Mouse (Mus musculus) gastrocnemius, postnatal 36 days (tissue): ENCODE results near the gene Polr3h. TPM values are rescaled to one million over a fixed set of nuclear protein-coding genes. Genes with fewer than 3 reads are reported as not detected.

Experiments
- DNase-seq, 2 experiments: peaks; one replicate each; pipeline ENCODE4 v3.0.0; 2022
- intact Hi-C: fragments of 180-260 bp; cut with DNase I; formaldehyde crosslinking; loops from one replicate; pipeline ENCODE4 v1.15.1; 2025
- total RNA-seq, 2 experiments: library from RNA; stranded (reverse); gene quantifications; 2 replicates each; pipeline ENCODE4 v1.2.3; 2021

The Polr3h gene
- total RNA-seq, 2 experiments from 2014 or later: 7.7 TPM

DNA sequence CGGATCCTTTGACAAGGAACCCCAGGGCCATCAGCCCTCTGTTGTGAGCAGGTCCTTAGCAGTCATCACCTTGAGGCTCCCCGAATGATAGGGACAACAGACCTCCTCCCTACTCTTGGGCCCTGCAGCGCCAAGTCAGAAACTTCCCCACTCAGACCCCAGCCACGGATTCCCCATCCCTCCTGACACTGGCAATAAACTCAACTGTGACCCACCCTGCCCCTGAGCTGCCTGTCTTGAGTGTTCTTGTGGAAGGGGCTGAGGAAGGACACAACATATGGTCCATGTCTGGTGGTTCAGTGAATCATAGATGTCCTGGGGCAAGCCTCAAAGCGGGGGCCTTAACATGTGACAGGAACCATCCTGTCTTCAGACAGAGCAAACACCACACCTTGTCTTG lies 24.7 kb upstream of the Polr3h start:
- no peak for DNase-seq
- intact Hi-C loops: no loop called here

DNA sequence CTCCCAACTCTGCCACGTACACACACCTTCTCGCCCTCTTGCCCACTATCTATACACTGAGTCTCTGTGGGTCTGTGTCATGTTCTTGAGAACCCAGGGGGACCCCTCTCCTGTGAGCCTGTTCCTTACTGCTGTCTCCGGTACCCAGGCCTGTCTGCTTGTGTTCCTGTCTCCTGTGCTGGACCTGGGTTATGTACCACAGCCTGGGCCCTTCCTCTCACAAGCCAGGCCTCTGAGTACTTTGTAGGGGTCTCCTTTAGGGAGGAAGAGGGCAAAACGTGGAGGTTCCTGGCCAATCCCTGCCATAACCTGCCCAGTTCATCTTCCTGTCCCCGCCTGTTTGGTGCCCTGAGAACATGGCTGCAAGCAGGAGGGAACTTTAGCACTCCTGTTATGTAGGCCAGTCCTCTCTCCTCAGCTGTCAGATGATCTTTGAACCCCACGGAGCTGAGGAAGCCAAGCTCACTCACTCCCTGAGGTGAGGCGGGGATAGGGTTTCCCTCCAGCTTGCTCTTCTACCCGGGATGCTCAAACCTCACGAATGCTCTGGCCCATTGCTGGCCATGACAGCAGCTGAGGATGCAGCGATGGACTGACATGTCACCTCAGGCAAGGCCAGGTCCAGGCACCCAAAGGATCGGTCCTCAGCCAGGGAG lies 23.6 kb upstream of the Polr3h start:
- DNase-seq: no peak
- intact Hi-C loops: no loop called here

DNA sequence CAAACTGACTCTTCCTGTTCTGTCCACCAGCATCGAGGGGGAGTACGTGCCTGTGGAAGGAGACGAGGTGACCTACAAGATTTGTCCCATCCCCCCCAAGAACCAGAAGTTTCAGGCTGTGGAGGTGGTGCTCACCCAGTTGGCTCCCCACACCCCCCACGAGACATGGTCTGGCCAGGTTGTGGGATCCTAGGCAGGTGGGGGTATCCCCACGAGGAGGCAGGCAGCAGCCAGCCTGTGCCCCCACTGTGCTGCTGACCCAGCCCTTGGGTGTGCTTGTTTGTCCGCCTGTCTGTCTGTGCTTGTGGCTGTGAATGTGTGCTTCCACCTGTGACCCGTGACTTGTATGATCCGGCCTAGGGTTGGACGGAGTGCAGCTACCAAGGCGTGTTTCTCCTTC lies 23.0 kb upstream of the Polr3h start:
- DNase-seq: no peak
- intact Hi-C loops: no loop called here

DNA sequence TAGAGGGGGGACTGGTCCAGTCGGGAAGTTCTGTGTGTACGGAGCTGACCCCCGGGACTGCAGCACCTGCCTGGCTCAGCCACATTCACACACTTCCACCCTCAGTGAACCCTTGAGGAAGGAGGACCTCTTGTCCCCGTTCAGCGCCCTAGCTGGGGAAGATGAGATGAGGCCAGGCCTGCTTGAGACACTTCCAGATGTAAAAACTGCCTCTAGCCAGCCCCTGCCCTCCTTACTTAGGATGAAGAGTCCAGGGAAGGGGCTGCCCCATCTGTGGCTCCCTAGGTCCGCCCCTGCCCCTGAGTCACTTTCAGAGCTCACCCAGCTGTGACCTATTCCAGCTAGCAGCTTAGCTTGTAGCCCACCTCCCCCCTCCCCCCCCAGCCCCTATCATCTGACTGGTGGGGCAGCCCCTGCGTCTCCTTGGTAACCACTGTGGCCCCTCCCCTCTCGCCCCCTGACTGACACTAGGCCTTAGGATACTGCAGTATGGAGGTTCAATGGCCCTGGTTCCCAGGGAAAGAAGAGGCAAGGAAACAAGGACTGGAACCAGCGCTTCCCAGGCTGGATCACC lies 17.2 kb upstream of the Polr3h start:
- intact Hi-C loops: no loop called here
- no peak for DNase-seq

DNA sequence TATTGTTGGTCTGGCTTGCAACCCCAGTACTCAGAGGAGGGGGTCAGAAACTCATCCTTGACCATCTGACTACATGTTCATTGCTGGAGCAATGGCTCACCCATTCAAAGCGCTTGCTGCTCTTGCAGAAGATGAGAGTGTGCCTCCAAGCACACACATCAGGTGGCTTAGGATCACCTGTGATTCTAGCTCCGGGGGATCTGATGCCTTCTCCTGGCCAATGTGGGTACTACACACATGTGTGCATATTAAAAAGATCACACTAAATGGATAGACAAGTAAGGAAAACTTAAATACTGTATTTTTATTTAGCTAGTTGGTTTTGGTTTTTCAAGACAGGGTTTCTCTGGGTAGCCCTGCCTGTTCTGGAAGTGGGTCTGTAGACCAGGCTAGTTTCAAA lies 15.0 kb upstream of the Polr3h start:
- intact Hi-C loops: no loop called here

DNA sequence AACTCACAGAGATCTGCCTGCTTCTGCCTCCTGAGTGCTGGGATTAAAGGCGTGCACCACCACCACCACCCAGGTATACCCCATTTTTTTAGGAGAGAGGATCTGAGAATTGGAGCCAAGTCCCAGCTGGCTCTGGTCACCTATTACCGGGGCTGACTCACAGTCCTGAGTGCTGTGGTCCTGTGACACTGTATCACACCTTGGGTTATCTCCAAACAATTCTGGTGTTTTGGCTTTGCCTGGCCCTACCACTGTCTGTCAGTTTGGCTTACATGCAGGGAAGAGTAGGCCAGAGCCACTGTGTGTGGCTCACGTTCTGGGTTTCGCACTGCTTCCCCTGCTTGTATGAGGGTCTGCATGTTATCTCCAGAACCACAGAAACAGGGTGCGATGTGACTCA lies 14.2 kb upstream of the Polr3h start:
- no peak for DNase-seq
- intact Hi-C loops: no loop called here

More for the DNA sequence above, 15.0 kb upstream of the Polr3h start:
- DNase-seq: no peak

DNA sequence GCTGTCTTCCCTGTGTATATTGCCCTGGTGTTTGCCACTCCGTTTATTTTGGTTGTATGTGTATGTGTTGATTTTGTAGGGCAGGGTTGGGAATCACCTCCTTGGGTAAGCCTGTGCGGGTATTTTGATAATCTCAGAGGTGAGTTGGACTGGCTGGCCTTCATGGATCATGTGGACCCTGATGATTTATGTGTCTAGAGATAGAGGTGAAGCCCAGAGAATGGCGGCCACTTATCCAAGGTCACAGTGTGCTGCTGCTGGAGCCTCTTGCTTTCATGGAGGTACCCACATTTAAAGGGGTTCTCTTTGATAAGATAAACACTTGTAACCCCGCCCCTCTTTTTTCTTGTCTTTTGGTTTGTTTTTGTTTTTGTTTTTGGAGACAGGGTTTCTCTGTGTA lies 13.7 kb upstream of the Polr3h start:
- no peak for DNase-seq
- intact Hi-C loops: loop anchor here (5.0 kb wide), 1 partner anchor 48 kb away; the partner anchor contains the start of gene Xrcc6

DNA sequence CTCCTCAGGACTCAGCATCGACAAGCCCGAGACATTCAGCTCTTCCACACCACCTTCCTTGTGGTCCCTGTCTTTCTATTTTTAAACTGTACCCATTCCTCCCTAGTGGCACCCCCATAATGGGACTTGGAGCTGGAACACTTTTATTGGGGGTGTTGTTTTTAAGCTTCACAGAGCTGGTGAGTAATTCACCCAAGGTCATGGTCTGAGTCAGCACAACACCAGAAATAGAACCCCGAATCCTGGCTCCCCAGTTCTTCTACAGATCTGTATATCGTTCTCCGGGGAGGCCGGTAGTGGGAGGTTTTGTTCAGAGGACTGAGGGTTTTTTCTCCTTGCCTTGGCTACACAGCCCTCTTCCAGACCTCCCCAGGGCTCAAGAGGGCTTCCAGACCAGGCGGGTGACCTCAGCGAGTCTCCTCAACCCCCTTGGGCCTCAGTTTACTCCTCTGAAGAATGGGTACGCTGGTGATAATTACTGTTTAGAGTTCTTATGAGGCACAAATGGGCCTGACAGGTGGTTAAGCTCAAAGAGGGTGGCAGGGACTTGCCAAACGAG lies 13.2 kb upstream of the Polr3h start:
- DNase-seq: no peak
- intact Hi-C loops: loop anchor here (5.0 kb wide), 1 partner anchor 48 kb away; the partner anchor contains the start of gene Xrcc6

DNA sequence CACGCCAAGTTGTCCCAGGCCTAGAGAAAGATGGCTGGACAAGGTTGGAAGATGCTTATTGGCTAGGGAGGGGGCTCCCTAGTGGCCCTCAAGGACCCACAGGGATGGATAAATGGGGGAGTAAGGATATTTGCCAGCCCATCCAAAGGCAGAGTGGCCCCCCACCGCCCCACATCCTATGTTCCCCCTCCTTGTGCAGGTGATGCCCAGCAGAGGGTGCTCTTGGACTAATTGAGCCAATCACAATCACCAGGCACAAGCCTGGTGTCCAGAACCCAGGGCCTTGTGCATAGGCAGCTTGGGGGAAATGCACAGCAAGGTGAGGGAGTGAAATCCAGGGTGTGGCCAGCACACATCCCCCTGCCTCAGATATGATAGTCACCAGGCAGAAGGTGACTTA lies 12.2 kb upstream of the Polr3h start:
- no peak for DNase-seq
- intact Hi-C loops: loop anchor here (5.0 kb wide), 1 partner anchor 49 kb away; the partner anchor contains the start of gene Xrcc6

DNA sequence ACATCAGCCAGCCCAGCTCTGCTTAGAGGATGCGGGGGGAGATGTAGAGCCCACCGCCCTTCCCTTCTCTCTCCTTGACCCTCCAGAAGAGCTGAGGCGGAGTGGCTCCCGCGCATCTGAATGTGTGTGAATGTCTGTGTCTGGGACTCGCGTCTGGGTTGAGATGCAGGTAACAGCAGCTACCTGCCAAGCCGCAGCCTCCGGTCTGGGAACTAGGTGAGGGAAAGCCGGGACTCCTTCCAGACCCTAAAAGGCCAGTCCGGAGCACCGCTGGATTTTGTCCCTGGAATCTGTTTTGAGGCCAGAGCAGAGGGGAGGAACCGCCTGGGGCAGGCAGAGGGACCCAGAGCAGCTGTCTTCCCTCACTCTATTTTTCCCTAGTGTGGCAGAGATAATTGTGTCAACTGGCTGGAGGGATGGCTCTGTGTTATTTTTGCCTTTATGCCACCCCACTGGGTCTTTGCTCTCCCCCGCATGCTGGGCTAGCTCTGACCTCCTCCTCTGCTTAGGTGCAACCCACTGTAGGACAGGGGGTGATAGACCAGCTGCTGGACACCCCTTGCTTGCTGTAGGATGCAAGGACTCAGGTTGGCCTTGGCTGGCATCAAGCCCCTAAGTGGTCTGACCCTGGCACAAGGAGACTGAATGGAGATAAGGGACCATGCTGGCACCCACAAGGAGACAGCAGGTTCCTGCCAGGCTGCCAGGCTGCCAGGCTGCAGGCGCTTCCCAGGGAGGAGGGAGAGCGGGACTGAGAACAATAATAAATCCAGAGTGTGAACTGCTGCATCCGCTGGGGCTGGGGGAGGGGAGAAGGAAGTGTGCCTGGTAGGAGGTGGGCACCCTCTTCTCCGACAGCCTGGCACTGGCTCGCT lies 11.3 kb upstream of the Polr3h start:
- intact Hi-C loops: loop anchor here (5.0 kb wide), 1 partner anchor 50 kb away; the partner anchor contains the start of gene Xrcc6
- DNase-seq: no peak

DNA sequence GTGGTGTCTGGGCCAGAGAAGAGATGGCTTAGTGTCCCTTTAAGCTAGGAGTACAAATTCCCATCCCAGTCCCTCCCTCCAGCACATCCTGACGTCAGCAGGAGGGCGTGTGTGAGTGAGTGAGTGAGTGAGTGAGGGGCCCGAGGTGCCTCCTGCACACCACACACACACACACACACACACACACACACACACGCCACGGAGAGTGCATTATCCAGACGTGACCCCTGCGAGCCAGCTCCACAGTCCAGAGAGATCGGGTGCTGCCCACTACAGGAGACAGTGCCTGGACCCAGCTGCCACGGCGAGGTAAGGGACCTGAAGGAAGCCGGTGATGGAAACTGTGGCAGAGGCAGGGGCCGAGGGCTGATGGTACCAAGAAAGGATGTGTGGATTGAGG lies 10.6 kb upstream of the Polr3h start, which contains the start of gene Csdc2:
Csdc2 (plus strand) TSS at position 81 of the 400 bp plus-strand sequence.
- DNase-seq: no peak
- intact Hi-C loops: loop anchor here (5.0 kb wide), 1 partner anchor 51 kb away; the partner anchor contains the start of gene Xrcc6

DNA sequence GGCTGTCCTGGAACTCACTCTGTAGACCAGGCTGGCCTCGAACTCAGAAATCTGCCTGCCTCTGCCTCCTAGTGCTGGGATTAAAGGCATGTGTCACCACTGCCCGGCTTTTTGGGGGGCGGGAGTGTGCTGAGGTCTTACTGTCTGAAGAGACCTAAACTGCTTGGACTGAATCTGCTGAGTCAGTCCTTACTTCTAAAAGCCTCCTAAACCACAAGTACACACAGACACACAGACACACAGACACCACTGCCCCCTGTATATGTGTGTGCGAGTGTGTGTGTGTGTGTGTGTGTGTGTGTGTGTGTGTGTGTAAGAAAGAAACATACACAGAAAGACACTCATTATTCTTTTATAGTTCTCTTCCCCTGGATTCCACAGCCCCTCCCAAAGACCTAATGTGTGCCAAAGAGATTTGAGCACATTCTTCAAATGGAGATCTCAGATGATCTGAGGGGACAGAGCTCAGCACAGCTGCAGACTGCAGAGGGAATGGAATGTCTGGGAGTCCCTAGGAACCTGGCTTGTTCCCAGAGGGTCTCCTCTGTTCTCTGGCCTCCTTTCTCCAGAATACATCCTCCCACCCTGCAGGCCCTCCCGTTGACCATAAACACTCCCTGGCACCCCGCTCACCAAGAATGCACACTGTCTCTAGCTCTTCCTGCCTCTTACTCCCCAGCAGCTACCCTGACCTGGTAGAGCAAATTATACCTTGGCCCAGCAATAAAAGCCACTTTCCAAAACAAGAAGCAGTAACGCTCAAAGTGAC lies 10.0 kb upstream of the Polr3h start:
- intact Hi-C loops: loop anchor here (5.0 kb wide), 1 partner anchor 51 kb away; the partner anchor contains the start of gene Xrcc6
- no peak for DNase-seq

DNA sequence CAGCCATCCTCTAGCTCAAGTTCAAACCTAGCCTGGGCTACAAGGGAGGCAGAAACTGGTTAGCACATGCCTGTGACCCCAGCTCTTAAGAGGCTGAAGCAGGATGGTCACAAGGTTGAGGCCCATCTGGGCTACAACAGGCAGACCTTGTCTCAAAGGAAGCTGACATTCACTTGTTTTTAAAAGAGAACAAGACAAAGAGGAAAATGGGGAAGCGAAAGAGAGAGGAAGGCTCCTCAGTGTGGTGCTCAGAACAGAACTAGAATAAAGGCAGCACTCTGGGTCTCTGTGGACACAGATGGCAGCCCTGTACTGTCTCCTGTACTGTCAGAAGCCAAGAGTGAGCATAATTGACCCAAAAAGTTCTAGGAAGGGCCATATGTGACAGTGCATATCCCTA lies 7.9 kb upstream of the Polr3h start:
- no peak for DNase-seq
- intact Hi-C loops: no loop called here

DNA sequence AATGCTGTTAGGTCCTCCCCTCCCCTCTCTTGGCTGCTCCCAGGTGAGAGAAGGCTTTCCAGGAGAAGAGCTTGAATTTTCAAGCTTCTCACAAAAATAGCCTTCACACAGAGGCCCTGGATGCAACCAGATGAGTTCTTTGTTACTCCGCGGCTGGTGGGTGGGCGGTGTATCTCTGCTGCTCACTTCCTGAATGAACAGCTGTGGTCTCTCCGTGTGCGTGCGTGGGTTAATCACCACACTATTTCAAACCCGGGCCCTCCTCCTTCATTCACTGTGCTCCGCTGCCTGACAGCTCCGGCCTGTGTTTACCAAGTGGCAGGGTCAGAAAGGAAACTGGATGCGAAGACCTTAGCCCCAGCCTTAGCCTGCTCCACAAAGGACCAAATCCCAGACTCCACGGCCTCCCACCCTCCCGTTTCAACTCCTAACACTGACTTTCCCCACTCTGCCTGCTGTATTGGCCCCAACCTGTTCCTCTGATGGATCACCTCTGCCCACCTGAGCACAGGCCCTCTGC lies 7.0 kb upstream of the Polr3h start:
- intact Hi-C loops: no loop called here
- no peak for DNase-seq

DNA sequence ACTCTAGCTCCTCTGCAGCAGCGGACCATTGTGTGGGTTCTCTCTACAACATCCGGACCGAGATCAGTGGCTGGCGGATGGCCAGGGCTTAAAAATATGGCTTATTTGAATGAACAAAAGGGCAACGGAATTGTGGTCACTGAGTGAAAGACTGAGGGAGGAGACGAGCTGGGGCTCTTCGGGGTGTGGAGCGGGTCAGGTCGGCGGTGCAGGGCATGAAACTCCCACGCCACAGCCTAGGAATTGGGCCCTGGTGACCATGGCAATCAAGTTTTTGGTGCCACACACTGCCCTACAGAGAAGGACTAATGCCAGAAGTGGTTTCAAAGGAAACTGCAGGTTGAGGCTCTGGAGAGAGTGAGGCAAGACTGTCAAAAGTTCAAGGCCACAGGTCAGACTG lies 2.2 kb upstream of the Polr3h start:
- intact Hi-C loops: no loop called here
- DNase-seq: no peak

DNA sequence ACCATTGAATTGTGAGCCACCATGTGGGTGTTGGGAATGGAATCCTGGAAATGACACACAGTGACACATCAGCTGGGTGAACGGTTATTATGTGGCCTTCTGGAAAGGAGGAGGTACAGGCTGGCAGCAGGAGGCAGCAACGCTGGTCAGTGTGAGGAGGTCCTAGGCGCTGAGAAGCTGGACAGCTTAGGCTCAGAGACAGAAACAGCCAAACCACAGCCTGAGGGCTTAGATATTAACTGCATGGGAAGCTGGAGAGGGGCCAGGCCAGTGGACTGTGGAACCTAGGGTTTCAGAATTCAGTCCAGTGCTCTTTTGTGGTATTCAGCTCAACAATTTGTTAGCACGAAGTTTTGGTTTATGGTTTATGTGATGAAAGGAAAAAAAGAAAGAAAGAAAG lies 1.7 kb upstream of the Polr3h start:
- intact Hi-C loops: no loop called here
- no peak for DNase-seq

DNA sequence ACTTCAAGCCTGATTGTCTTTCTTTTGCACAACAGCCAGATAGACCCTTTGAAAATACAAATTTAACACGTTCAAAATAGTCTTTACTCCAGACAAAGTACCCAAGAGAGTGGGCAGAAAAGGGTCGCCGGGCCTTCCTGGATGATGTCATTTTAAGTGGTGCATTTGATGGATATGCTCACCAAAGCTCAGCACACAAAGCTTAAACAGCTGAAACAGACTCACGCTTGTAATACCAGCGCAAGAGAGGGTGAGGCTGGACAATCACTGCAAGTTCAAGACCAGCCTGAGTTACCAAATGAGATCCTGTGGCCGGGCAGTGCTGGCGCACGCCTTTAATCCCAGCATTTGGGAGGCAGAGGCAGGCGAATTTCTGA lies 394 bp upstream of the Polr3h start:
- intact Hi-C loops: no loop called here
- no peak for DNase-seq

DNA sequence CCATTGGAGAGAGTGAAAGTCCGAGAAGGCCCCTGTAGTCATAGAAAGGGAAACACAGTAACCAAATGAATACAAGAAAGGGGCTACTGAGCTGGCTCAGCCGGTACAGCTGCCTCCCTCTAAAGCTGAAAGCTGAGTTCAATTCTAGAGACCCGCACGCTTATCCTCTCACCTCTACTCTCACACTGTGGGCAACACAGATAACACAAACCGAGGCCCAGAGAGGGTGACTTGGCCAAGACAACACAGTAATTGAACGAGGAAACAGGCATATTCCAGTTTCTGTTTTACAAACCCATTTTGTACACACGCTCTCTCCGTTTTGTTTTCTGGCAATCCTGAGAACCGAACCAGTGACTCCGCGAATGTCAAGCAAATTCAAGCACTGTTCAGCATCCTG lies 1.1 kb downstream of the Polr3h start:
- no peak for DNase-seq
- intact Hi-C loops: no loop called here

DNA sequence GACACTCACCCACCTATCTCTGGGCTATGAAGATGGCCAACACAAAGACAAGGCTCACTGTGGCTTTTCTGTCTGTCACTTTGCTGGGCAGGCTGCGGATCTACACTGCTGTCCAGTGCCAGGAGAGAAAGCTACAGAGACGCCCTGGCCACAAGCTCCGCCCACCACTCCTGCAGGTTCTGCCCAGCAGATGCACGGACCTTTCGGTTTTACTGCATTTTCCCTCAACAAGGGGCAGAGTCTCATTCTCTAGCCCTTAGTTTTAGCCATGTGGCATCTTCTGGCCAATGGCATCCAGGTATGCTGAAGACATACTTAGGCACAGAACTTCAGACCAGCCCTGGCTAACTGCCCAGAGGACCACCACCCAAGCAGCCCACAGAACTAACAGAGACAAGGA lies 4.8 kb downstream of the Polr3h start:
- intact Hi-C loops: no loop called here
- no peak for DNase-seq
